Mouse (Mus musculus) midbrain, postnatal 0 days (tissue): ENCODE measurements at regions not wholly inside any gene's neighbourhood (a gene's known extent, or its start where the extent isn't known, plus 50 kb on each side); places are given as distances from the start of the nearest gene placed in this dataset.
A peak's percentile ranks its signal among the peaks of the same experiment; 100 is the strongest.

Experiments
- ATAC-seq: fragments of 200-750 bp; cut with Nextera tagmentation; 2 replicates; pipeline ENCODE4 v1.8.0; 2017; ENCODE audit warnings: moderate number of reproducible peaks, mild to moderate bottlenecking, moderate TSS enrichment, moderate library complexity; ENCODE audit not compliant: low FRiP score
- DNase-seq: peaks from one replicate; pipeline ENCODE4 v3.0.0-alpha.2; 2015; ENCODE audit warnings: low spot score
- H3K27ac ChIP-seq: fragments of 300-500 bp; sonication (generic); 2 replicates; pipeline ENCODE4 v1.5.1; 2014; ENCODE audit warnings: low read depth, mild to moderate bottlenecking, low read length, mixed read lengths
- H3K27me3 ChIP-seq: fragments of 300-500 bp; sonication (generic); 2 replicates; pipeline ENCODE4 v1.6.1; 2014; ENCODE audit warnings: low read length, control low read depth, mixed read lengths; ENCODE audit not compliant: insufficient read depth
- H3K36me3 ChIP-seq: fragments of 300-500 bp; sonication (generic); 2 replicates; pipeline ENCODE4 v1.6.1; 2014; ENCODE audit warnings: low read length, control low read depth, mixed read lengths; ENCODE audit not compliant: insufficient read depth
- H3K4me1 ChIP-seq: fragments of 300-500 bp; sonication (generic); 2 replicates; pipeline ENCODE4 v1.6.1; 2014; ENCODE audit warnings: mild to moderate bottlenecking, control low read depth, antibody characterized with exemption, low read length, mixed read lengths; ENCODE audit not compliant: insufficient read depth
- H3K4me2 ChIP-seq: fragments of 300-500 bp; sonication (generic); 2 replicates; pipeline ENCODE4 v1.6.1; 2014; ENCODE audit warnings: low read depth, mild to moderate bottlenecking, low read length, mixed read lengths; ENCODE audit not compliant: poor library complexity, severe bottlenecking
- H3K4me3 ChIP-seq: fragments of 300-500 bp; sonication (generic); 2 replicates; pipeline ENCODE4 v1.5.1; 2014; ENCODE audit warnings: low read depth, mild to moderate bottlenecking, low read length, moderate library complexity
- H3K9ac ChIP-seq: fragments of 300-500 bp; sonication (generic); replicated peaks from 2 replicates; pipeline ENCODE4 v1.6.1; 2014; ENCODE audit warnings: mild to moderate bottlenecking, low read length, moderate library complexity, mixed read lengths; ENCODE audit not compliant: poor library complexity, severe bottlenecking
- H3K9me3 ChIP-seq: fragments of 300-500 bp; sonication (generic); 2 replicates; pipeline ENCODE4 v1.6.1; 2016; ENCODE audit warnings: low read length, control low read depth
- CTCF ChIP-seq: IDR thresholded peaks from 2 replicates; pipeline ENCODE4 v1.5.1; 2016; ENCODE audit warnings: antibody characterized with exemption, mild to moderate bottlenecking
- WGBS: fragments of 180-500 bp; shearing (Covaris S2); extraction: QIAGEN DNeasy Blood & Tissue Kit; methylation state at CpG from one replicate; pipeline ENCODE4 v1.1.7; 2014; 5-methylcytosine and 5-hydroxymethylcytosine counted together

DNA sequence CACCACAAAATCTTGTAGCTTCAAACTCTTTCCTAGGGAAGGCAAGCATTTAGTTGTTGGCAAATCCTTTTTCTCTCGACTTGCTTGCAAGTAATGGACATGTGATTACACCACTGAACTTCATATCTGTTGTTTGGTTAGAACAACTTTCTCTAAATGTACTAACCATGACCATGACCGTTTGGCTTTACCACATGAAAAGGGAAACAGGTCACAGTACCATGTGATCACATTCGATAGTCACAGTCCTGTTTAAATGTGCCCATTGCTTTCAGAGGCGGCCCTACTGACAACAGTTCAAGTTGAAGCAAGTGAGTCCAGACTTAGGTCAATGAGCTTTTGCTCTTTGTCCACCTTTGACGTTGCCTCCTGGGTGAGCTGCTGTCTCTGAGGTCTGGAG is 211.1 kb downstream of the Foxo1 start:
- H3K4me1 ChIP-seq, result no peaks in the 10 kb centered on the region
- no peak overlapping the region for H3K27ac ChIP-seq
- no peak overlapping the region for H3K9ac ChIP-seq
- 86% methylated on average over 5 of the region's 5 CpGs for WGBS
- H3K36me3 ChIP-seq, result no peaks in the 10 kb centered on the region
- ATAC-seq (no peak), DNase-seq (no peak)
- H3K9me3 ChIP-seq, result no peaks in the 10 kb centered on the region
- H3K27me3 ChIP-seq, result 0 out of 2 replicates have a peak, but pooled peaks cover 2% of the 10 kb centered on the region
- H3K4me3 ChIP-seq, result no peak overlapping the region
- no peak for TF ChIP-seq CTCF
- H3K4me2 ChIP-seq, result no peak overlapping the region

GRCm38 (mm10) chr3:52469900-52470299 is 201.8 kb downstream of the Foxo1 start:
- ATAC-seq, result no peak
- DNase-seq, result no peak
- no peak overlapping the region for H3K27ac ChIP-seq
- H3K4me1 ChIP-seq, result 0 out of 2 replicates have a peak, but pooled peaks cover 4% of the 10 kb centered on the region
- no peaks in the 10 kb centered on the region for H3K36me3 ChIP-seq
- H3K9ac ChIP-seq, result no peak overlapping the region
- 79% methylated on average over 4 of the region's 4 CpGs for WGBS
- H3K27me3 ChIP-seq, result no peaks in the 10 kb centered on the region
- no peak overlapping the region for H3K4me2 ChIP-seq
- TF ChIP-seq CTCF, result no peak
- H3K4me3 ChIP-seq, result no peak overlapping the region
- H3K9me3 ChIP-seq, result peaks cover 12% of the 10 kb centered on the region; the same call in 1 of the 2 replicates

GRCm38 (mm10) chr3:52469397-52469796 is 201.3 kb downstream of the Foxo1 start:
- WGBS, result 94% methylated on average over 5 of the region's 5 CpGs
- 0 out of 2 replicates have a peak, but pooled peaks cover 4% of the 10 kb centered on the region for H3K4me1 ChIP-seq
- no peak for ATAC-seq
- no peaks in the 10 kb centered on the region for H3K36me3 ChIP-seq
- no peak for TF ChIP-seq CTCF
- no peak overlapping the region for H3K27ac ChIP-seq
- peaks cover 12% of the 10 kb centered on the region; the same call in 1 of the 2 replicates for H3K9me3 ChIP-seq
- H3K27me3 ChIP-seq, result no peaks in the 10 kb centered on the region
- H3K4me2 ChIP-seq, result no peak overlapping the region
- DNase-seq, result no peak
- H3K9ac ChIP-seq, result no peak overlapping the region
- H3K4me3 ChIP-seq, result no peak overlapping the region

GRCm38 (mm10) chr3:52468326-52468725 is 200.2 kb downstream of the Foxo1 start:
- ATAC-seq (no peak), DNase-seq (no peak)
- H3K36me3 ChIP-seq, result no peaks in the 10 kb centered on the region
- H3K27me3 ChIP-seq, result no peaks in the 10 kb centered on the region
- H3K4me2 ChIP-seq, result no peak overlapping the region
- H3K27ac ChIP-seq, result no peak overlapping the region
- H3K4me1 ChIP-seq, result 0 out of 2 replicates have a peak, but pooled peaks cover 4% of the 10 kb centered on the region
- no peak overlapping the region for H3K9ac ChIP-seq
- peaks cover 12% of the 10 kb centered on the region; the same call in 1 of the 2 replicates for H3K9me3 ChIP-seq
- no peak for TF ChIP-seq CTCF
- no peak overlapping the region for H3K4me3 ChIP-seq
- 92% methylated on average over 8 of the region's 8 CpGs for WGBS

GRCm38 (mm10) chr3:52467876-52468275 is 199.7 kb downstream of the Foxo1 start:
- no peak for DNase-seq
- WGBS, result 86% methylated on average over 3 of the region's 3 CpGs
- Histone ChIP-seq H3K4me3 (no peak overlapping the region), H3K27ac (no peak overlapping the region), H3K4me1 (0 out of 2 replicates have a peak, but pooled peaks cover 4% of the 10 kb centered on the region), H3K9ac (no peak overlapping the region), H3K4me2 (no peak overlapping the region), H3K36me3 (no peaks in the 10 kb centered on the region), H3K27me3 (no peaks in the 10 kb centered on the region), H3K9me3 (peaks cover 12% of the 10 kb centered on the region; the same call in 1 of the 2 replicates)
- ATAC-seq, result no peak
- no peak for TF ChIP-seq CTCF

DNA sequence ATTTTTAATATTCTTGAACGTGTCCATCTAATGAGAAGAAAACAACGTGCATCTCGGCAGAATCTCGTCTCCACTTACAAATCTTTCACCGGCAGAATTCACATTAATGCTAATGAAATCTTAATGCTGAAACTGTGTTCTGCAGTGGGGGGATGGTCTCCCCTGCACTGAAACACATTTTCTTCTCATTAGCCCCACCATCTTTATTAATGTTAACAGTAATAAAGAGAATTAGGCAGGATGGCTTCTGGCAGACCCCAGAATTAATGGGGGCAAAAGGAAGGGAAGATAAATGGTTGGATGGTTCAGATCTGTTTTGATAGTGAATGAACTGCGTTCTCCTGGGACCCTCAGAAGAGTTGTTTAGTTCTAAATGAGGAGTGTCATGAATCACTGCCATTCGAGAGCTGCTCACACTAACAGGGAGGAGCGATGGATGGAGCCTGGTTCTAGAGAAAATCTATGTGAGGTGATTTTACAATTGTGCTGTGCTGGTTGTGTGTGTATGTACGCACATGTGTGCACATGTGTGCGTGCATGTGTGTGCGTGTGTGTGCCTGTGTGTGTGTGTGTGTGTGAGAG is 198.9 kb downstream of the Foxo1 start:
- Histone ChIP-seq H3K4me1 (0 out of 2 replicates have a peak, but pooled peaks cover 4% of the 10 kb centered on the region), H3K4me3 (no peak overlapping the region), H3K36me3 (no peaks in the 10 kb centered on the region), H3K27ac (no peak overlapping the region), H3K4me2 (no peak overlapping the region), H3K9ac (no peak overlapping the region), H3K27me3 (no peaks in the 10 kb centered on the region), H3K9me3 (peaks cover 12% of the 10 kb centered on the region; the same call in 1 of the 2 replicates)
- ATAC-seq, result no peak
- DNase-seq, result peak; percentile 20
- TF ChIP-seq CTCF, result no peak
- 64% methylated on average over 11 of the region's 11 CpGs for whole genome bisulfite sequencing
